Mouse (Mus musculus) erythroblast, embryonic 14.5 days (primary cell): ENCODE results near the gene Taar1.

Source experiments
- GATA1 ChIP-seq: IDR thresholded peaks from 2 replicates; pipeline ENCODE4 v1.6.1; 2012; ENCODE audit warnings: low read length, inconsistent platforms, mixed read lengths
- TAL1 ChIP-seq: IDR thresholded peaks from 3 replicates; pipeline ENCODE4 v1.6.1; 2012; ENCODE audit warnings: low read length, inconsistent platforms, mixed read lengths

- no peak for TF ChIP-seq TAL1
- no peak for TF ChIP-seq GATA1
These were observed 34.1 kb upstream of the Taar1 start for GRCm38 (mm10) chr10:23886060-23886459.
